Mouse (Mus musculus) heart, postnatal 0 days (tissue): ENCODE measurements around the gene Rfwd3. TPM values are rescaled to one million over a fixed set of nuclear protein-coding genes. Genes with fewer than 3 reads are reported as not detected.

Experiments used
- ATAC-seq: fragments of 200-750 bp; cut with Nextera tagmentation; 2 replicates; pipeline ENCODE4 v1.8.0; 2017; ENCODE audit warnings: low read depth, moderate number of reproducible peaks, moderate library complexity; ENCODE audit not compliant: insufficient read depth
- DNase-seq: peaks from one replicate; pipeline ENCODE4 v3.0.0-alpha.2; 2016; ENCODE audit warnings: low spot score
- H3K27ac ChIP-seq: fragments of 300-500 bp; sonication (generic); 2 replicates; pipeline ENCODE4 v1.5.1; 2014; ENCODE audit warnings: low read depth, mild to moderate bottlenecking
- H3K27me3 ChIP-seq: fragments of 300-500 bp; sonication (generic); 2 replicates; pipeline ENCODE4 v1.6.1; 2014; ENCODE audit warnings: low read length, mixed read lengths; ENCODE audit not compliant: control insufficient read depth, insufficient read depth
- H3K36me3 ChIP-seq: fragments of 300-500 bp; sonication (generic); replicated peaks from 2 replicates; pipeline ENCODE4 v1.6.1; 2014; ENCODE audit warnings: low read length, mixed read lengths; ENCODE audit not compliant: control insufficient read depth, insufficient read depth
- H3K4me1 ChIP-seq: fragments of 300-500 bp; sonication (generic); 2 replicates; pipeline ENCODE4 v1.6.1; 2014; ENCODE audit warnings: antibody characterized with exemption; ENCODE audit not compliant: control insufficient read depth, insufficient read depth
- H3K4me2 ChIP-seq: fragments of 300-500 bp; sonication (generic); 2 replicates; pipeline ENCODE4 v1.6.1; 2014; ENCODE audit warnings: low read depth, mild to moderate bottlenecking, low read length, moderate library complexity
- H3K4me3 ChIP-seq: fragments of 300-500 bp; sonication (generic); 2 replicates; pipeline ENCODE4 v1.5.1; 2014; ENCODE audit warnings: low read depth, low read length
- H3K9ac ChIP-seq: fragments of 300-500 bp; sonication (generic); replicated peaks from 2 replicates; pipeline ENCODE4 v1.6.1; 2014; ENCODE audit warnings: low read depth, low read length, mixed read lengths
- H3K9me3 ChIP-seq: fragments of 300-500 bp; sonication (generic); replicated peaks from 2 replicates; pipeline ENCODE4 v1.6.1; 2016; ENCODE audit warnings: low read length; ENCODE audit not compliant: control insufficient read depth
- CTCF ChIP-seq: IDR thresholded peaks from 2 replicates; pipeline ENCODE4 v1.5.1; 2016; ENCODE audit warnings: antibody characterized with exemption, control low read depth, low read depth
- EP300 ChIP-seq: IDR thresholded peaks from 2 replicates; pipeline ENCODE4 v1.6.1; 2016; ENCODE audit warnings: antibody characterized with exemption, low read depth
- WGBS: fragments of 180-500 bp; shearing (Covaris S2); extraction: QIAGEN DNeasy Blood & Tissue Kit; methylation state at CpG from one replicate; pipeline ENCODE4 v1.1.7; 2014; 5-methylcytosine and 5-hydroxymethylcytosine counted together
- polyA plus RNA-seq: library from polyadenylated mRNA; unstranded; fragments of >200 nt; fragmentation: Nextera tagmentation; extraction: Ambion mirVana; gene quantifications from 2 replicates; pipeline ENCODE4 v1.2.1, GENCODE M21; 2015
- total RNA-seq: library from RNA; depleted of rRNA; stranded (reverse); fragments of >200 nt; gene quantifications from 2 replicates; pipeline ENCODE4 v1.2.3, GENCODE M21; 2014; ENCODE audit warnings: low replicate concordance; rRNA removed

Gene Rfwd3
- 20.5 and 32.7 TPM in 2 replicates for total RNA-seq
- polyA plus RNA-seq: 16.0 TPM in 2 replicates

DNA sequence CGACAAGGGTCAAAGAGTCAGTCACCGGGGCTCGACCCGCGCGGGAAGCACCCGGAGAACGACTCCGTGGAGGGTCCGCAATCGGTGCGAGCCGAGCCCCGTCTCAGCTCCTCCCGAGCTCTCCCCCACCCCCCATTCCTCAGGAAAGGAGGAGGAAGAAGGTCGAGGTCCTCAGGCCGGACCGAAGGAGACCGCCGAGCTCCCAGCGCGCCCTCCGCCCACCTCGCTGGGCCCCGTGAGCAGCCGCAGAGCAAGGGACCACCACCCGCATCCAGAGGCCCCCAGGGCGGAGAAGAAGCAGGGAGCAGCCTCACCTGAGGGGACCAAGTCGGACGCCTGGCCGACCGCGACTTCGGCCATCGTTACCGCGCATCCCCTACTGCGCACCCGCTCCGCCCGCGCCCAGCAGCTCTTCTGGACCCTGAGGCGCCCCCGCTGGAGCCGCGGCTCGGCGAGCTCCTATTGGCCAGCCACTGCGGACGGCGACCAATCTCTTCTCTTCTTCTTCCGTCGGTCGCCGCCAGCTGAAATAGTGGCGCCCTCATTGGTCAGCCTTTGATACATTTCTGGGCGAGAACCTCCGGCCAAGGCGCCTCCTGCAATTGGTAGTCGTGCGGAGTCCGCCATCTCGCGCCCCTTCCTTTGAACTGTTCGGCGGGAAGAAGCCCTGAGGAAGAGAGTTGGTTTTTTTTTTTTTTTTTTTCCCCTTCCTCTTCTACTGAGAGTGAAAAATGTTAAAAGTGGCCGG lies at the start of gene Rfwd3:
TSS of gene Rfwd3 (minus strand) at position 402 of the 748 bp plus-strand sequence.
- peak; percentile 99 for ATAC-seq
- H3K4me1 ChIP-seq: peaks cover 12% of the 10 kb centered on the region

DNA sequence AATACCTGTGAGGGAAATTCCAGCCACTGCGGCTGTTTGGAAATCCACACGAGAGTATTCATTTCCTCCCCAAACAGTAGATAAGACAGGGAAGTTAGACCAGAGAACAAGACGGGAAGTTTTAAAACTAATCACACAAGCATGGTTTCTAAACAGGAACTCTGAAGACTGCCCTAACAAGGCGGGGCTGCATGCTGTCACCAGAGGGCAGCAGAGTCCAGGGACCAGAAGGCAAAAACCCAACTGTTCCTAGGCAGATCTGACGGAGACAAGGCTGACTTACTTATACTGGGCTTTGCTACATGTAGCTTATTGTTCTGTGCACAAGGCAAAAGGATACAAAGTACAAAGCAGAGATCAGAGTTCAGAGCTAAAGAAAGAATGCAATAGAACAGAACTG lies 43.2 kb upstream of the Rfwd3 start:
- H3K36me3 ChIP-seq: no peaks in the 10 kb centered on the region
- peak; percentile 98 for TF ChIP-seq CTCF
- no peak for TF ChIP-seq EP300
- ATAC-seq (peak; percentile 57; the same call in 1 of the 2 replicates), DNase-seq (peak; percentile 66)
- WGBS: 4% methylated on average over 5 of the region's 5 CpGs
- H3K4me3 ChIP-seq: no peak overlapping the region
- H3K27me3 ChIP-seq: no peaks in the 10 kb centered on the region
- no peak overlapping the region for H3K27ac ChIP-seq
- H3K9me3 ChIP-seq: no peaks in the 10 kb centered on the region
- H3K4me1 ChIP-seq: peaks cover 3% of the 10 kb centered on the region; the same call in 1 of the 2 replicates
- no peak overlapping the region for H3K9ac ChIP-seq
- H3K4me2 ChIP-seq: no peak overlapping the region

More for the DNA sequence above, at the start of gene Rfwd3:
- Histone ChIP-seq H3K9me3 (no peaks in the 10 kb centered on the region), H3K27ac (peak within 1 kb of the TSS; percentile 95), H3K4me2 (peak within 1 kb of the TSS; percentile 74), H3K4me3 (peak within 1 kb of the TSS; percentile 99), H3K27me3 (no peaks in the 10 kb centered on the region), H3K9ac (peak within 1 kb of the TSS; percentile 95), H3K36me3 (peaks cover 17% of the 10 kb centered on the region)
- TF ChIP-seq EP300 (peak; percentile 51; the same call in 1 of the 2 replicates), CTCF (no peak)
- DNase-seq: peak; percentile 99
- WGBS: under 1% methylated on average over 59 of the region's 67 CpGs

DNA sequence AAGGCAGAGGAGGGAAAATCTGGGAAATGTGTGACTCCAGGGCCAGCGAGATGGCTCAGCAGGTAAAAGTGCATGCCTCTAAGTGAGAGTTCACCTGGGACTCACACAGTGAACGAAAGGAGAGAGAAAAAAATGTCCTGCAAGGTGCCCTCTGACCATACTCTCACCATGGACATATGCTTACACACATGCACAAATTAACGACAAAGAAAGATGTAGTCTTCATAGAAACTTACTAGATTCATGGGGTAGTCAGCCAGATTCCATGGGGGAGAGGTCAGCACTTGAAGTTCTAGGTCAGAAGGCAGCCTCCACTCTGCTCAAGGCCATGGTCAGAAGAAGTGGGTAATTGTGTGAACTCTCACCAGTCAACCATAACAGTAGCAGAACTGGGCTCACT lies 40.2 kb upstream of the Rfwd3 start:
- no peak overlapping the region for H3K4me2 ChIP-seq
- no peaks in the 10 kb centered on the region for H3K27me3 ChIP-seq
- TF ChIP-seq CTCF (no peak), EP300 (no peak)
- DNase-seq: no peak
- H3K4me1 ChIP-seq: peaks cover 7% of the 10 kb centered on the region; the same call in 1 of the 2 replicates
- no peak overlapping the region for H3K4me3 ChIP-seq
- no peaks in the 10 kb centered on the region for H3K36me3 ChIP-seq
- 68% methylated on average over 3 of the region's 3 CpGs for WGBS
- H3K9me3 ChIP-seq: no peaks in the 10 kb centered on the region
- H3K27ac ChIP-seq: no peak overlapping the region
- no peak for ATAC-seq
- no peak overlapping the region for H3K9ac ChIP-seq

DNA sequence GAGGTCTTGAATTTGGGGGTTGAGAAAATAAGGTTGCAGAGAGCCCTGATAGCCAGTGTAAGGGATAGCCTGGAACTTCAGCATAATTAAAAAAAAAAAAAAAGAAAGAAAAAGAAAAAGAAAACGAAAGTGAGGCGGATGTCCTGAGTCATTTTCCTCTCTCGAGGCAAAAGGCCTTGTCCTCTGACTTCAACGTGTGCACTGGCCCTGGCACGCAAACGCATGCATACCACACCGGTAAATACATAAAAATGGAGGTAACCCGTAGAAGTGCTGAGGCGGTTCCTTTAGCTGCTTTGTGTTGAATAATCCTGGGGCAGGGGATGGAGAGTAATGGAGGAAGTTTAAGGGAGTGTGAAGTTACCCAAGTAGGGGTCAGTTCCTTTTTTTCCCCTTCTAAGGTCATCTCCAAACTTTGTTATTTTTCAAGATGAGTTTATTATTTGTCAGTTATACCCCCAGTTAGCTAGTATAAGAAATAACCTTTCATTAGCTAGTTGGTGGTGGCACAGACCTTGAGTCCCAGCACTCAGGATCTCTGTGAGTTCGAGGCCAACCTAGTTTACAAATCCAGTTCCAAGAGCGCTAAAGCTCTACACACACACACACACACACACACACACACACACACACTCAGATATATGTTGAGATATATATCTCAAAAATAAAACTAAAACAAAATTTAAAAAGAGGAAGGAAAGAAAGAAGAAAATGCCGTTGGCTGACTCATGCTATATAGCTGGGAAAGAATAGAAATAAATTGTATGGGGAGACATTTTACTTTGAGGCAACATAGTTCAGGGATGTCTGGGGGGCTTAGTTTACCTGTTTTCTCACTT lies 38.6 kb upstream of the Rfwd3 start:
- no peak for ATAC-seq
- Histone ChIP-seq H3K36me3 (no peaks in the 10 kb centered on the region), H3K9me3 (no peaks in the 10 kb centered on the region), H3K9ac (peak overlapping the region; percentile 27), H3K27me3 (no peaks in the 10 kb centered on the region), H3K27ac (peak overlapping the region; percentile 47; the same call in 1 of the 2 replicates), H3K4me3 (peak overlapping the region; percentile 53), H3K4me2 (peak overlapping the region; percentile 72), H3K4me1 (peaks cover 7% of the 10 kb centered on the region; the same call in 1 of the 2 replicates)
- TF ChIP-seq CTCF (no peak), EP300 (no peak)
- 31% methylated on average over 12 of the region's 12 CpGs for WGBS
- no peak for DNase-seq

DNA sequence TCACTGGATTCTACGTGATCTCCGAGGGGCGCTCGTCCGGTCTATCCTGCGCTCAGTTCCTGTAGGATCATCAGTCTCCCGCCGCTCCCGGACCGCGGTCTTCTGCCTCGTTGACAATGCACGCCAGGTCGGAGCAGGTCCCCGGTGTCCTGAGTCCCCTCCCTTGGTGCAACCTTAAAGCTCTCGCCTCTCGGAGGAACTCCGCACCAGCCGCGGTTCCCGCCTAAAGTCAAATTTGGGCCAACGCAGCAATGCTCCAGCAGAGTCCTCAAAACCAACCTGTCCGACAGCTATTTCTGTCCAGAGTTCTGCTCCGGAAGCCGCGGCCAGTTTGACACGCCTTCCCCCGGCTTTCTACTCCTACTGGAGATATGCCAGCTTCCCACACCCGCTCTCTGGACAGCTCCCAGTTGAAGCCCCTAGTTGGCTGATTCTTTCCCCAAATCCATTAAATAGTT lies 37.9 kb upstream of the Rfwd3 start, which contains the start of gene Mlkl:
TSS of gene Mlkl (minus strand) at position 288 of the 458 bp plus-strand sequence.
- H3K27me3 ChIP-seq: no peaks in the 10 kb centered on the region
- WGBS: under 1% methylated on average over 29 of the region's 29 CpGs
- no peaks in the 10 kb centered on the region for H3K36me3 ChIP-seq
- peak within 1 kb of the TSS; percentile 47 for H3K27ac ChIP-seq
- H3K4me1 ChIP-seq: peaks cover 7% of the 10 kb centered on the region; the same call in 1 of the 2 replicates
- TF ChIP-seq CTCF (no peak), EP300 (no peak)
- no peaks in the 10 kb centered on the region for H3K9me3 ChIP-seq
- peak within 1 kb of the TSS; percentile 27 for H3K9ac ChIP-seq
- peak within 1 kb of the TSS; percentile 53 for H3K4me3 ChIP-seq
- DNase-seq (peak; percentile 63), ATAC-seq (peak; percentile 62; the same call in 1 of the 2 replicates)
- peak within 1 kb of the TSS; percentile 72 for H3K4me2 ChIP-seq
